Mouse (Mus musculus): Measurements from ENCODE around the gene Bpifb9a. TPM values are rescaled to one million over a fixed set of nuclear protein-coding genes. Genes with fewer than 3 reads are reported as not detected.
"Not testable (repeated sequence)": the region's sequence is repeated elsewhere in the genome, so short reads cannot be mapped to it uniquely, and the experiment has no call there.

Gene Bpifb9a
- polyA plus RNA-seq (2015; fragmentation: Nextera tagmentation; extraction: Ambion mirVana) = not detected in 2 replicates

- H3K9me3 ChIP-seq; H3K36me3 ChIP-seq; H3K4me2 ChIP-seq (replicated peaks); H3K4me3 ChIP-seq (replicated peaks); H3K27ac ChIP-seq; ATAC-seq; H3K27me3 ChIP-seq; H3K4me1 ChIP-seq (replicated peaks); H3K9ac ChIP-seq (replicated peaks): not testable (repeated sequence)
- WGBS = 91% methylated on average over 5 of the region's 5 CpGs
Measured at GRCm38 (mm10) chr2:154257554-154257953, at the start of gene Bpifb9a. Gene Bpifb9a, plus strand, starts transcription at chr2:154257854.

DNA sequence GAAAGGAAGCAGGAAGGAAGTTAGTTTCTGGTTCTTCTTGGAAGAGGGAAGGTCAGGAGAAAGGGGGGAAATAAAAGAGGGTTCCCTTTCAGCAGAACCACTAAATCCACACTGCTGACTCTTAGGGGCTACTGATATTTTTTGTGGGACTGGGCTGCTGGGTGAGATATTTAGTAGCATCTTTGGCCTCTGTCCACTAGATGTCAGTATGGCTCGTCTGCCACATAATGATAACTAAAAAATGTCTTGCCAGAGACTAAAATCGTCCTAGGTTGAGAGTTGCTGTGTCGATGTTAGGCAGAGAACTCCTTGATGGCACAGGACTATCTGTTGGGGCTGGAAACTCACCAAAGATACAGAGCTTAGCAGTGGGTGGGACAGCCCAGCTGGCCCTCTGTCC is 48.5 kb upstream of the Bpifb9a start:
- no peaks in the 10 kb centered on the region for H3K27me3 ChIP-seq
- no peak overlapping the region for H3K4me2 ChIP-seq (replicated peaks)
- H3K27ac ChIP-seq = no peak overlapping the region
- H3K4me1 ChIP-seq (replicated peaks) = peaks cover 9% of the 10 kb centered on the region; the same call in 1 of the 2 replicates
- no peaks in the 10 kb centered on the region for H3K9me3 ChIP-seq
- no peak overlapping the region for H3K4me3 ChIP-seq (replicated peaks)
- H3K36me3 ChIP-seq = no peaks in the 10 kb centered on the region
- WGBS = 9% methylated on average over 3 of the region's 3 CpGs
- H3K9ac ChIP-seq (replicated peaks) = no peak overlapping the region
- no peak for ATAC-seq

- ATAC-seq = peak; percentile 73
Measured at GRCm38 (mm10) chr2:154211121-154211520, 46.5 kb upstream of the Bpifb9a start.

DNA sequence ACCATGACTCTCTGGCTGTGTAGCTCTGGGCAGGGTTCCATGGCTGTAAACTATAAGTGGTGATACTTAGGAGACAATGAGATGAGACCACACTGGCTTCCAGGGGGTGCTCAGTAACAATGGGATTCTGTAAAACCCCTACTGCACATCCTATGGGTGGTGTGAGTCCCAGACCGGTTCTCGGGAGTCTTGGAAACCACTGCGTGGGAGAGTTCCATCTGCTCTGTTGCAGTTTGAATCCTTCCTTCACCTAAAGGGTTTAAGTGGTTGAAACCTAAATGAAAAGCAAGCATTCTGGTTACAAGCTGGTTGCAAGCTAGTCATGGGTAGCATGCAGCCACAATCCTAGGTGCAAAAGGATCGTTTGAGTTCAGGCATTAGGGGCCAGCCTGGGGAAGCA is 45.8 kb upstream of the Bpifb9a start:
- Histone ChIP-seq H3K9me3 (no peaks in the 10 kb centered on the region), H3K4me1 (replicated peaks) (peaks cover 9% of the 10 kb centered on the region; the same call in 1 of the 2 replicates), H3K27ac (no peak overlapping the region), H3K4me3 (replicated peaks) (no peak overlapping the region), H3K9ac (replicated peaks) (no peak overlapping the region), H3K27me3 (no peaks in the 10 kb centered on the region), H3K36me3 (no peaks in the 10 kb centered on the region), H3K4me2 (replicated peaks) (no peak overlapping the region)
- no peak for ATAC-seq
- WGBS = 92% methylated on average over 4 of the region's 4 CpGs

More at GRCm38 (mm10) chr2:154211121-154211520, 46.5 kb upstream of the Bpifb9a start:
- H3K4me3 ChIP-seq (replicated peaks) = no peak overlapping the region
- 17% methylated on average over 1 of the region's 1 CpGs for WGBS
- H3K9ac ChIP-seq (replicated peaks) = no peak overlapping the region
- no peaks in the 10 kb centered on the region for H3K27me3 ChIP-seq
- H3K4me2 ChIP-seq (replicated peaks) = no peak overlapping the region
- H3K9me3 ChIP-seq = no peaks in the 10 kb centered on the region
- H3K36me3 ChIP-seq = no peaks in the 10 kb centered on the region
- no peak overlapping the region for H3K27ac ChIP-seq
- H3K4me1 ChIP-seq (replicated peaks) = peaks cover 9% of the 10 kb centered on the region; the same call in 1 of the 2 replicates

DNA sequence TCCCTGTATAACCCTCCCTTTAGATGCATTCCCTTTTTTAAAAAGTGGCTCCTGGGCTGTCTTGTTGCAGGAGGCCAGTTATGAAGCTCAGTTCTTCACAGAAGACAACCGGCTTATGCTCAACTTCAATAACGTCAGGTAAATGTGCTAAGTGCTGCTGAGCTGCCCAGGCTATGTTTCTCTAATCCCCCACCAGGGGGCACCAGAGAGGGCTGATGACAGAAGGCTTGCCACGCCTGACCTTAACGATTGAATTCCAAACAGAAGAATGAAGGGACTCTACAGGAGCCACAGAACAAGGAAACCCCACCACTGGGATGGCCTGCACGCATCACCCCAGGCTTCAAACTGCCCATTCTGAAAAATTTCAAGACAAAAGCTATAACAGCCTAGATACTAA is 42.5 kb upstream of the Bpifb9a start:
- no peaks in the 10 kb centered on the region for H3K9me3 ChIP-seq
- ATAC-seq = no peak

GRCm38 (mm10) chr2:154219950-154220349 is 37.7 kb upstream of the Bpifb9a start:
- H3K4me2 ChIP-seq (replicated peaks) = no peak overlapping the region
- H3K27ac ChIP-seq = no peak overlapping the region
- WGBS = 81% methylated on average over 5 of the region's 5 CpGs
- no peak for ATAC-seq
- peaks cover 9% of the 10 kb centered on the region for H3K4me1 ChIP-seq (replicated peaks)
- no peaks in the 10 kb centered on the region for H3K9me3 ChIP-seq
- no peaks in the 10 kb centered on the region for H3K27me3 ChIP-seq
- no peak overlapping the region for H3K4me3 ChIP-seq (replicated peaks)
- no peaks in the 10 kb centered on the region for H3K36me3 ChIP-seq
- H3K9ac ChIP-seq (replicated peaks) = no peak overlapping the region

More for the DNA sequence above, 42.5 kb upstream of the Bpifb9a start:
- Histone ChIP-seq H3K4me2 (replicated peaks) (no peak overlapping the region), H3K27me3 (no peaks in the 10 kb centered on the region), H3K36me3 (no peaks in the 10 kb centered on the region), H3K4me3 (replicated peaks) (no peak overlapping the region), H3K27ac (no peak overlapping the region), H3K9ac (replicated peaks) (no peak overlapping the region), H3K4me1 (replicated peaks) (peaks cover 9% of the 10 kb centered on the region; the same call in 1 of the 2 replicates)
- WGBS = 18% methylated on average over 5 of the region's 5 CpGs

GRCm38 (mm10) chr2:154223265-154223916 is 34.3 kb upstream of the Bpifb9a start, which contains the start of gene Bpifb5:
Gene Bpifb5, plus strand, starts transcription at chr2:154223742.
- 3% methylated on average over 14 of the region's 14 CpGs for WGBS
- Histone ChIP-seq H3K4me2 (replicated peaks) (peak within 1 kb of the TSS; percentile 30; the same call in 1 of the 2 replicates), H3K9me3 (no peaks in the 10 kb centered on the region), H3K27me3 (no peaks in the 10 kb centered on the region), H3K4me1 (replicated peaks) (peaks cover 9% of the 10 kb centered on the region), H3K36me3 (no peaks in the 10 kb centered on the region), H3K27ac (no peak within 1 kb of the TSS), H3K9ac (replicated peaks) (no peak within 1 kb of the TSS), H3K4me3 (replicated peaks) (no peak within 1 kb of the TSS)
- peak; percentile 60 for ATAC-seq

DNA sequence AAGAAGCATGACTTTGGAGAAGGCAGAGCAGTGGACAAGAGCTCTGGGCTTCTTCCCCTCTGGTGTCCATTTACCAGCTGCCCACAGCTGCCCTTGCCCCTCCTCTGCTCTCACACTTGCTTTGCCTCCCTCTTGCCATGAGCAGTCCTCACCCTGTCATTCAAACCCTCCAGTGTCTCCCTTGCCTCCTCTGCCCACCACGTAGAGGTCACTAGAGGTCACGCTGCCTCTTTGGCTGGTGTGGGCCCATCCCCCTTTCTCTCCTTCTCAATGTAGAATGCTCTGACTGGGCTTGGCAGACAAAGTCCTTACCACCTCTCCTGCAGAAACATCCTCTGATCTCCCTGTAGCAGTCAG is 33.8 kb upstream of the Bpifb9a start:
- H3K4me2 ChIP-seq (replicated peaks) = no peak overlapping the region
- WGBS = 0% methylated on average over 2 of the region's 2 CpGs

GRCm38 (mm10) chr2:154226991-154227390 is 30.7 kb upstream of the Bpifb9a start:
- no peak for ATAC-seq
- Histone ChIP-seq H3K4me1 (replicated peaks) (peaks cover 9% of the 10 kb centered on the region), H3K27ac (no peak overlapping the region), H3K27me3 (no peaks in the 10 kb centered on the region), H3K36me3 (no peaks in the 10 kb centered on the region), H3K9ac (replicated peaks) (no peak overlapping the region), H3K4me2 (replicated peaks) (no peak overlapping the region), H3K4me3 (replicated peaks) (no peak overlapping the region), H3K9me3 (no peaks in the 10 kb centered on the region)
- 86% methylated on average over 4 of the region's 4 CpGs for WGBS

More for the DNA sequence above, 33.8 kb upstream of the Bpifb9a start:
- H3K9me3 ChIP-seq = no peaks in the 10 kb centered on the region
- H3K9ac ChIP-seq (replicated peaks) = no peak overlapping the region
- no peak overlapping the region for H3K27ac ChIP-seq
- H3K4me3 ChIP-seq (replicated peaks) = no peak overlapping the region
- no peaks in the 10 kb centered on the region for H3K27me3 ChIP-seq
- H3K4me1 ChIP-seq (replicated peaks) = peaks cover 9% of the 10 kb centered on the region
- H3K36me3 ChIP-seq = no peaks in the 10 kb centered on the region
- peak; percentile 43; the same call in 1 of the 2 replicates for ATAC-seq

DNA sequence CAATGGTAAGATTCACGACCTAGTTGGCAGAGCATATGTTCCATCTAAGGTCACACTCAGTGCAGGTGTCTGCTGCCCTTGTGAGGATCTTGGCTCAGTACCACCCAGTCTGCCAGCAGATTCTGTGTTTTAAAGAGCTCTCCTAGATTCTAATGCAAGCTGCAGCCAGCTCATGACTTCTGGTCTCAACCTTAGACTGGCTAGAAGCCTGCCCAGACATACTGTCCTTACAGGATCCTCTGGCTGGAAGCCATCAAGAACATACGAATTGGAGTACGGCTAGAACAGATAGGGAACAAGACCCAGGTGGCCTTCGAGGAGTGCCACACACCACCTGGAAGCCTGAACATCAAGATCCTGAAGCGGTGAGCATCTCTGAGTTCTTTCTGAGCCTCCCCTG is 29.8 kb upstream of the Bpifb9a start:
- H3K36me3 ChIP-seq = no peaks in the 10 kb centered on the region
- H3K27ac ChIP-seq = no peak overlapping the region
- 82% methylated on average over 5 of the region's 5 CpGs for WGBS

DNA sequence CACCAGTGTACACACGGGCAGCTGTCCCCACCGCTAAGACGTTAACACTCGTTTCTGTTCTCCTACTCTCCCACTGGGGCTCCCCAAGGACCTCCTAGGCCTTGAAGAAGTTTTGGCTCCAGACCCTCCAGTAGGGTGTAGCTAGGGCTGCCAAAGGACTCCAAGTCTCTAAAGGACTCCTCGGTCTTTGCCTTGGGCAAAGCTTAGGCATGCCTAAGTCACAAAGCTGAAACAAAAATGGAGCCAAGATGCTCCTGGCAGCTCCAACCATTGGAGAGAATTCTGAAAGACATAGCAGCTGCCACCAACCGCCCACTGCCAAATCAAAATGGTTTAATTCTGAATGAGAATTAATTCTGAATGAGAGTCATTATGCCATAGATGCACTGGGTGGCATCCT is 24.2 kb upstream of the Bpifb9a start:
- Histone ChIP-seq H3K27ac (no peak overlapping the region), H3K9me3 (no peaks in the 10 kb centered on the region), H3K4me1 (replicated peaks) (no peaks in the 10 kb centered on the region; the same call in 1 of the 2 replicates), H3K4me2 (replicated peaks) (no peak overlapping the region), H3K27me3 (no peaks in the 10 kb centered on the region), H3K9ac (replicated peaks) (no peak overlapping the region), H3K36me3 (no peaks in the 10 kb centered on the region), H3K4me3 (replicated peaks) (no peak overlapping the region)
- no peak for ATAC-seq
- 89% methylated on average over 6 of the region's 6 CpGs for WGBS

More for the DNA sequence above, 29.8 kb upstream of the Bpifb9a start:
- Histone ChIP-seq H3K4me1 (replicated peaks) (peaks cover 9% of the 10 kb centered on the region), H3K4me3 (replicated peaks) (no peak overlapping the region), H3K4me2 (replicated peaks) (no peak overlapping the region), H3K27me3 (no peaks in the 10 kb centered on the region), H3K9ac (replicated peaks) (no peak overlapping the region), H3K9me3 (no peaks in the 10 kb centered on the region)
- no peak for ATAC-seq

DNA sequence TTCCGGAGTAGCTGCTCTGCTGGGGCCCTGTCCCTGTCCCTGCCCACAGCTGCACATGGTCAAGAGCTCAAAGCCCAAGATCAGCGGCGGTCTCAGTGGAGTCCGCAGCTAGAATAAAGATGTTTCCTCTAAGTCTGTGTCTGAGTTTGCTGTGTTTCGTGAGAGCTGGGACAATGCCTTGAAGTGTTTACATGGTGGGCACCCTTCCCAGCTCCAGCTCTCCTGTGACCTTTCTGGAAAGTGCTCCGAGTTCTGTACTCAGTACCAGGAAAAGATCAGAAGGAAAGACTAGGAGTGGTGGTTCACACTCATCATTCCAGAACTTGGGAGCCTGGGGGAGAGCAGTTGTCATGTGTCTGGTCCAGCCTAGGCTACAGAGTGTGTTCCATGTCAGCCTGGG is 16.9 kb upstream of the Bpifb9a start:
- WGBS = 91% methylated on average over 6 of the region's 6 CpGs
- Histone ChIP-seq H3K4me1 (replicated peaks) (no peaks in the 10 kb centered on the region), H3K27me3 (no peaks in the 10 kb centered on the region), H3K36me3 (no peaks in the 10 kb centered on the region), H3K9me3 (no peaks in the 10 kb centered on the region), H3K4me2 (replicated peaks) (no peak overlapping the region), H3K27ac (no peak overlapping the region), H3K9ac (replicated peaks) (no peak overlapping the region), H3K4me3 (replicated peaks) (no peak overlapping the region)
- no peak for ATAC-seq

- H3K4me2 ChIP-seq (replicated peaks) = not testable (repeated sequence)
- 95% methylated on average over 12 of the region's 12 CpGs for WGBS
Measured at GRCm38 (mm10) chr2:154242726-154243125, 14.9 kb upstream of the Bpifb9a start.

More at GRCm38 (mm10) chr2:154242726-154243125, 14.9 kb upstream of the Bpifb9a start:
- H3K4me3 ChIP-seq (replicated peaks); H3K27ac ChIP-seq; H3K36me3 ChIP-seq; H3K9me3 ChIP-seq; H3K27me3 ChIP-seq; H3K4me1 ChIP-seq (replicated peaks); H3K9ac ChIP-seq (replicated peaks); ATAC-seq: not testable (repeated sequence)

All from midbrain, embryonic 13.5 days (tissue).